Mouse (Mus musculus): ENCODE data around the gene Nadsyn1. TPM values are rescaled to one million over a fixed set of nuclear protein-coding genes. Genes with fewer than 3 reads are reported as not detected.

The Nadsyn1 gene
- polyA plus RNA-seq (2015; fragmentation: Nextera tagmentation; extraction: Ambion mirVana), result 9.2 and 11.1 TPM in 2 replicates

- peak within 1 kb of the TSS; percentile 92 for H3K4me2 ChIP-seq (ENCODE audit: low read depth, low read length)
- WGBS (ENCODE audit: insufficient replicate concordance), result under 1% methylated on average over 40 of the region's 40 CpGs
- peaks cover 11% of the 10 kb centered on the region for H3K4me1 ChIP-seq (ENCODE audit: insufficient read depth)
- TF ChIP-seq EP300 (IDR thresholded peaks at IDR 0.05; ENCODE audit: low read depth) (no peak), CTCF (IDR thresholded peaks at IDR 0.05; ENCODE audit: low read depth) (no peak)
- H3K27ac ChIP-seq (ENCODE audit: low read depth), result peak within 1 kb of the TSS; percentile 88
- DNase-seq (peak; percentile 99), ATAC-seq (peak; percentile 97)
- 0 out of 2 replicates have a peak, but pooled peaks cover 2% of the 10 kb centered on the region for H3K36me3 ChIP-seq (replicated peaks; ENCODE audit: insufficient read depth, low read length)
- peak within 1 kb of the TSS; percentile 83 for H3K9ac ChIP-seq (replicated peaks)
- H3K27me3 ChIP-seq (ENCODE audit: insufficient read depth, low read length), result no peaks in the 10 kb centered on the region
- peak within 1 kb of the TSS; percentile 70 for H3K4me3 ChIP-seq (ENCODE audit: low read depth, low read length)
- H3K9me3 ChIP-seq (ENCODE audit: low read length), result no peaks in the 10 kb centered on the region
These were observed at the start of gene Nadsyn1, which contains the start of gene Dhcr7 for GRCm38 (mm10) chr7:143822375-143823265. TSS of gene Nadsyn1 (minus strand) at chr7:143822849. TSS of gene Dhcr7 (plus strand) at chr7:143823145.

- H3K4me2 ChIP-seq (ENCODE audit: low read depth, low read length), result no peak overlapping the region
- H3K9me3 ChIP-seq (ENCODE audit: low read length), result no peaks in the 10 kb centered on the region
- H3K27ac ChIP-seq (ENCODE audit: low read depth), result no peak overlapping the region
- no peaks in the 10 kb centered on the region for H3K27me3 ChIP-seq (ENCODE audit: insufficient read depth, low read length)
- no peak overlapping the region for H3K9ac ChIP-seq (replicated peaks)
- DNase-seq (no peak), ATAC-seq (no peak)
- H3K4me1 ChIP-seq (ENCODE audit: insufficient read depth), result no peaks in the 10 kb centered on the region
- 51% methylated on average over 4 of the region's 4 CpGs for WGBS (ENCODE audit: insufficient replicate concordance)
- TF ChIP-seq EP300 (IDR thresholded peaks at IDR 0.05; ENCODE audit: low read depth) (no peak), CTCF (IDR thresholded peaks at IDR 0.05; ENCODE audit: low read depth) (no peak)
- no peaks in the 10 kb centered on the region for H3K36me3 ChIP-seq (replicated peaks; ENCODE audit: insufficient read depth, low read length)
- no peak overlapping the region for H3K4me3 ChIP-seq (ENCODE audit: low read depth, low read length)
These were observed 46.2 kb upstream of the Nadsyn1 start for GRCm38 (mm10) chr7:143868874-143869273.

GRCm38 (mm10) chr7:143866538-143866937 is 43.9 kb upstream of the Nadsyn1 start, which contains the start of gene Gm498:
TSS of gene Gm498 (plus strand) at chr7:143866838.
- no peaks in the 10 kb centered on the region for H3K36me3 ChIP-seq (replicated peaks; ENCODE audit: insufficient read depth, low read length)
- no peak within 1 kb of the TSS for H3K4me3 ChIP-seq (ENCODE audit: low read depth, low read length)
- H3K27me3 ChIP-seq (ENCODE audit: insufficient read depth, low read length), result no peaks in the 10 kb centered on the region
- WGBS (ENCODE audit: insufficient replicate concordance), result 73% methylated on average over 2 of the region's 2 CpGs
- H3K4me1 ChIP-seq (ENCODE audit: insufficient read depth), result no peaks in the 10 kb centered on the region
- ATAC-seq, result no peak
- TF ChIP-seq CTCF (IDR thresholded peaks at IDR 0.05; ENCODE audit: low read depth) (no peak), EP300 (IDR thresholded peaks at IDR 0.05; ENCODE audit: low read depth) (no peak)
- H3K9ac ChIP-seq (replicated peaks), result no peak within 1 kb of the TSS
- no peak within 1 kb of the TSS for H3K27ac ChIP-seq (ENCODE audit: low read depth)
- no peak for DNase-seq
- no peaks in the 10 kb centered on the region for H3K9me3 ChIP-seq (ENCODE audit: low read length)
- no peak within 1 kb of the TSS for H3K4me2 ChIP-seq (ENCODE audit: low read depth, low read length)

GRCm38 (mm10) chr7:143848768-143849482 is 26.3 kb upstream of the Nadsyn1 start:
- no peak for TF ChIP-seq CTCF (IDR thresholded peaks at IDR 0.05; ENCODE audit: low read depth)
- TF ChIP-seq EP300 (IDR thresholded peaks at IDR 0.05; ENCODE audit: low read depth), result no peak
- Histone ChIP-seq H3K4me1 (ENCODE audit: insufficient read depth) (no peaks in the 10 kb centered on the region), H3K36me3 (replicated peaks; ENCODE audit: insufficient read depth, low read length) (peaks cover 23% of the 10 kb centered on the region), H3K27me3 (ENCODE audit: insufficient read depth, low read length) (no peaks in the 10 kb centered on the region), H3K4me2 (ENCODE audit: low read depth, low read length) (no peak overlapping the region), H3K27ac (ENCODE audit: low read depth) (no peak overlapping the region), H3K9me3 (ENCODE audit: low read length) (no peaks in the 10 kb centered on the region), H3K9ac (replicated peaks) (no peak overlapping the region), H3K4me3 (ENCODE audit: low read depth, low read length) (no peak overlapping the region)
- ATAC-seq (no peak), DNase-seq (no peak)
- WGBS (ENCODE audit: insufficient replicate concordance), result 77% methylated on average over 7 of the region's 8 CpGs

GRCm38 (mm10) chr7:143848127-143848767 is 25.6 kb upstream of the Nadsyn1 start:
- Histone ChIP-seq H3K9ac (replicated peaks) (no peak overlapping the region), H3K27ac (ENCODE audit: low read depth) (no peak overlapping the region), H3K4me2 (ENCODE audit: low read depth, low read length) (no peak overlapping the region), H3K36me3 (replicated peaks; ENCODE audit: insufficient read depth, low read length) (peaks cover 29% of the 10 kb centered on the region), H3K9me3 (ENCODE audit: low read length) (no peaks in the 10 kb centered on the region), H3K4me3 (ENCODE audit: low read depth, low read length) (no peak overlapping the region), H3K27me3 (ENCODE audit: insufficient read depth, low read length) (no peaks in the 10 kb centered on the region), H3K4me1 (ENCODE audit: insufficient read depth) (no peaks in the 10 kb centered on the region)
- DNase-seq (no peak), ATAC-seq (no peak)
- WGBS (ENCODE audit: insufficient replicate concordance), result 45% methylated on average over 5 of the region's 5 CpGs
- TF ChIP-seq EP300 (IDR thresholded peaks at IDR 0.05; ENCODE audit: low read depth), result 0 out of 2 replicates have a peak, but pooled peaks have one; percentile 38
- TF ChIP-seq CTCF (IDR thresholded peaks at IDR 0.05; ENCODE audit: low read depth), result no peak
